Mouse (Mus musculus): ENCODE results near the gene Asns. TPM values are rescaled to one million over a fixed set of nuclear protein-coding genes. Genes with fewer than 3 reads are reported as not detected.
"Not testable (repeated sequence)": the region's sequence is repeated elsewhere in the genome, so short reads cannot be mapped to it uniquely, and the experiment has no call there.

The Asns gene
- total RNA-seq, 2 experiments from 2014 or later: 3.2 to 6.4 TPM

DNA sequence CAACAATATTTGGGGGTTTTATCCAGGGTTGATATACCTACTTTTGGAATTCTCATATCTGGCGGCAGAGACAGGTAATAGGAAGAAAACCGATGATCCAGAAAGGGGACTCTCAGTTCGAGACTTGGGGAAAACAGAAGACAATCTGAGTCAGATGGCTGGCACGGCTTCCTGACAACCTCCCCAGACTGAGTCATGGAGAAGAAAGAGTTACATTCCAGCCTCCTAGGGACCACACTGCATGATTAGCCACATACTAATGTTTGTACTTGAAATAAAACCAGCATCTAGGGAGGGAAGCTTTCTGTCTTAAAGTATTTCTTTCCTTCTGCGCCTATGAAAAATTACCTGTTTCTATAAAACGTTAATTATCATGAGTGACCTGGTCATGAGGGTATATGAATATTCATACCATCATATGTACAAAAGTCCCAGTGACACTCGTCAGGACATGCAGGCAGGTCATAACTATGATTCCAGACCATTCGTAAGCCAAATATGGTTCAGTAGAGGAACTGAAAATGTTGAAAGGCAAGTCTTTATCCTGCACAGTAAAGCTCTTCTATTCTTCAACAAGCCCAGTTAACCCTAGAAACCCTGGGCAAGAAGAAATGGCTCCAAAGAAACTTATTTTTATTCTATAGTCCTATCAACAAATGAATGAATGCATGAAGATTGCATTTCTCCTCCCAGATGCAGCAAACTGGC is 16.7 kb downstream of the Asns start:
- no peak for DNase-seq

- no peak for DNase-seq
These were observed 20.4 kb downstream of the Asns start for GRCm38 (mm10) chr6:7672438-7673253.

GRCm38 (mm10) chr6:7671429-7671828 is 21.6 kb downstream of the Asns start:
- no peak for DNase-seq

DNA sequence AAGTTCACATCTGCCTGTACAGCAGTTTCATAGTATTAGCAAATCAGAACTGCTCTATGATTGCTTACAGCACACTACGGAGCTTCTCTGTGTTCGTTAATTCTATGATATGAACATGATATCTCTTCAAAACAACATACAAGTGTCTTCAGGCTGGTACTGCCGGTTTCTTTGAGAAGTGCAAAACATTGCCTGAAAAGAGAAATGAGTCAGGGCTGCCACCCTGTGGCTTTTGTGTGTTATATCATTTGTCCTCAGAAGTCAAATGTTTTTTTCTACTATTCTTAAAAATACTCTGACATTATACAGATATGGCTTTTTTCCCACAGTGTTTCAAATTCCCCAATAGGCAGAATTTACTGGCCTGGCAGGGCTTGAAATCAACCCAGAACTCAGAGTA is 22.5 kb downstream of the Asns start:
- peak in 1 of 2 experiments; percentile 8 for DNase-seq

DNA sequence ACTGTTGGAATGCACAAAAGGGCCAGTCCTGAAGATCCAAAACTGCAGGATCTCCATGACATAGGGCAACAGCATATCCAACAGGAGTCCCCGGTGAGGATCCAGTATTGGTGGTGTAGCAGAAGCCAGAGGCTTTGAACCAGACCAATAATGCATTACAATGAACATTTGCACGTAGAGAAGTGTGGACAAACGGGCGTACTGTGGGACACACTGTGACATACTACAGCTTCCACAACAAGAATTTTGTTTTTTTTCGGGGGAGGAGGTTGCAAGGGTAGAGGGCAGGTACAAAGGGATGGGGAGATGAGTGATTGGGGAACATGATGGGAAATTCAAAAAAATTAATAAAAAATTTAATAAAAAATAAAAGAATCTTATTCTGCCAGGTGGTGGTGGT is 23.3 kb downstream of the Asns start:
- DNase-seq: no peak

- DNase-seq: no peak
These were observed 24.7 kb downstream of the Asns start for GRCm38 (mm10) chr6:7668332-7668731.

GRCm38 (mm10) chr6:7665902-7666301 is 27.2 kb downstream of the Asns start:
- DNase-seq: not testable (repeated sequence)

GRCm38 (mm10) chr6:7661455-7661854 is 31.6 kb downstream of the Asns start:
- peak; percentile 7 to 50 for DNase-seq

GRCm38 (mm10) chr6:7660377-7661080 is 32.5 kb downstream of the Asns start:
- peak; percentile 13 to 25 for DNase-seq

GRCm38 (mm10) chr6:7656601-7657000 is 36.5 kb downstream of the Asns start:
- DNase-seq: no peak

DNA sequence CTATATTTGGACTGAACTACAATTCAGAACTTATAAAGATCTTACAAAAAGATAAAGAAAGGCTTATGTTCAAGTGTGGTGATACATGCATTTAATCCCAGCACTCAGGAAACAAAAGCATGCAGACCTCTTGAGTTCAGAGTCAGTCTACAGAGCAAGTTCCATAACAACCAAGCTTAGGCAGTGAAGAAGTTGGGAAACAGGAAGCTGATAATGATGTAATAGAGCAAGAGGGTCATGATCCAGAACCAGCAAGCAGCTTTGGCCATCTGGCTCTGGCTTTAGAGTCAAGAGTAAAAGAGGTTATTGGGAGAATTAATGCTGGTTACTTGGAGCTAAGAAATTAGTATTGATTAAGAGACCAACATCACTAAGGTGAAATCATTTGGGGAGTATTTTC is 44.6 kb downstream of the Asns start:
- DNase-seq: no peak

Other genes with a start within 250 kb of the Asns start
- gene Tac1, start 138.4 kb downstream of the Asns start, total RNA-seq (2021): 1 to 10 TPM; 1.0 to 1.6 TPM
- 10 to 100 TPM; 12.5 to 14.3 TPM for gene C1galt1, start 151.6 kb upstream of the Asns start, total RNA-seq (2021)

Data from heart, adult 18-20 months (tissue).